Mouse (Mus musculus): ENCODE results near the gene Mturn. TPM values are rescaled to one million over a fixed set of nuclear protein-coding genes. Genes with fewer than 3 reads are reported as not detected.

Mturn gene
- total and polyA plus RNA-seq, 3 experiments = 0.96 to 3.2 (median 1.9) TPM

GRCm38 (mm10) chr6:54706611-54707172, 25.3 kb downstream of the Mturn start:
- Histone ChIP-seq H3K27me3 (ENCODE audit: insufficient read depth, low read length) (peaks cover 5% of the 10 kb centered on the region; the same call in 1 of the 2 replicates), H3K4me3 (ENCODE audit: low read depth, low read length) (no peak overlapping the region), H3K36me3 (replicated peaks) (no peaks in the 10 kb centered on the region), H3K9me3 (replicated peaks) (no peaks in the 10 kb centered on the region), H3K4me1 (ENCODE audit: insufficient read depth, low read depth, low read length) (no peaks in the 10 kb centered on the region)
- no peak for DNase-seq (ENCODE audit: low spot score)
- no peak for TF ChIP-seq TAL1 (conservative IDR thresholded peaks at IDR 0.05; ENCODE audit: low read depth, low read length)
- TF ChIP-seq GATA2 (IDR thresholded peaks at IDR 0.05; ENCODE audit: borderline replicate concordance, low read depth, low read length) = no peak
- TF ChIP-seq POLR2AphosphoS5 (IDR thresholded peaks at IDR 0.05; ENCODE audit: insufficient replicate concordance, low read depth, low read length) = no peak
- no peak for TF ChIP-seq GATA1 (IDR thresholded peaks at IDR 0.05; ENCODE audit: borderline replicate concordance, low read length)
- TF ChIP-seq CTCF (IDR thresholded peaks at IDR 0.05; ENCODE audit: low read depth, low read length) = no peak
- ATAC-seq (ENCODE audit: extremely low read depth, insufficient number of reproducible peaks, low FRiP score, poor library complexity, severe bottlenecking) = no peak

- no peaks in the 10 kb centered on the region for H3K9me3 ChIP-seq (replicated peaks)
- H3K27me3 ChIP-seq (ENCODE audit: insufficient read depth, low read length) = peaks cover 5% of the 10 kb centered on the region; the same call in 1 of the 2 replicates
- ATAC-seq (ENCODE audit: extremely low read depth, insufficient number of reproducible peaks, low FRiP score, poor library complexity, severe bottlenecking) = no peak
- TF ChIP-seq TAL1 (conservative IDR thresholded peaks at IDR 0.05; ENCODE audit: low read depth, low read length) (no peak), GATA1 (IDR thresholded peaks at IDR 0.05; ENCODE audit: borderline replicate concordance, low read length) (no peak), POLR2AphosphoS5 (IDR thresholded peaks at IDR 0.05; ENCODE audit: insufficient replicate concordance, low read depth, low read length) (no peak), CTCF (IDR thresholded peaks at IDR 0.05; ENCODE audit: low read depth, low read length) (no peak), GATA2 (IDR thresholded peaks at IDR 0.05; ENCODE audit: borderline replicate concordance, low read depth, low read length) (no peak)
- H3K4me1 ChIP-seq (ENCODE audit: insufficient read depth, low read depth, low read length) = no peaks in the 10 kb centered on the region
- no peaks in the 10 kb centered on the region for H3K36me3 ChIP-seq (replicated peaks)
- no peak overlapping the region for H3K4me3 ChIP-seq (ENCODE audit: low read depth, low read length)
- DNase-seq (ENCODE audit: low spot score) = no peak
Measured at GRCm38 (mm10) chr6:54708646-54709045, 27.2 kb downstream of the Mturn start.

- Histone ChIP-seq H3K36me3 (replicated peaks) (no peaks in the 10 kb centered on the region), H3K27me3 (ENCODE audit: insufficient read depth, low read length) (no peaks in the 10 kb centered on the region), H3K9me3 (replicated peaks) (no peaks in the 10 kb centered on the region), H3K4me1 (ENCODE audit: insufficient read depth, low read depth, low read length) (no peaks in the 10 kb centered on the region), H3K4me3 (ENCODE audit: low read depth, low read length) (no peak overlapping the region)
- no peak for ATAC-seq (ENCODE audit: extremely low read depth, insufficient number of reproducible peaks, low FRiP score, poor library complexity, severe bottlenecking)
- no peak for DNase-seq (ENCODE audit: low spot score)
- no peak for TF ChIP-seq CTCF (IDR thresholded peaks at IDR 0.05; ENCODE audit: low read depth, low read length)
- no peak for TF ChIP-seq GATA2 (IDR thresholded peaks at IDR 0.05; ENCODE audit: borderline replicate concordance, low read depth, low read length)
- TF ChIP-seq TAL1 (conservative IDR thresholded peaks at IDR 0.05; ENCODE audit: low read depth, low read length) = no peak
- TF ChIP-seq POLR2AphosphoS5 (IDR thresholded peaks at IDR 0.05; ENCODE audit: insufficient replicate concordance, low read depth, low read length) = no peak
- no peak for TF ChIP-seq GATA1 (IDR thresholded peaks at IDR 0.05; ENCODE audit: borderline replicate concordance, low read length)
Measured at GRCm38 (mm10) chr6:54715697-54716096, 34.3 kb downstream of the Mturn start.

GRCm38 (mm10) chr6:54718779-54719685, 37.6 kb downstream of the Mturn start:
- Histone ChIP-seq H3K36me3 (replicated peaks) (no peaks in the 10 kb centered on the region), H3K9me3 (replicated peaks) (no peaks in the 10 kb centered on the region), H3K27me3 (ENCODE audit: insufficient read depth, low read length) (no peaks in the 10 kb centered on the region), H3K4me3 (ENCODE audit: low read depth, low read length) (no peak overlapping the region), H3K4me1 (ENCODE audit: insufficient read depth, low read depth, low read length) (no peaks in the 10 kb centered on the region)
- DNase-seq (ENCODE audit: low spot score) = no peak
- TF ChIP-seq CTCF (IDR thresholded peaks at IDR 0.05; ENCODE audit: low read depth, low read length) (no peak), TAL1 (conservative IDR thresholded peaks at IDR 0.05; ENCODE audit: low read depth, low read length) (no peak), GATA1 (IDR thresholded peaks at IDR 0.05; ENCODE audit: borderline replicate concordance, low read length) (no peak), POLR2AphosphoS5 (IDR thresholded peaks at IDR 0.05; ENCODE audit: insufficient replicate concordance, low read depth, low read length) (no peak), GATA2 (IDR thresholded peaks at IDR 0.05; ENCODE audit: borderline replicate concordance, low read depth, low read length) (no peak)
- no peak for ATAC-seq (ENCODE audit: extremely low read depth, insufficient number of reproducible peaks, low FRiP score, poor library complexity, severe bottlenecking)

- TF ChIP-seq CTCF (IDR thresholded peaks at IDR 0.05; ENCODE audit: low read depth, low read length) (no peak), GATA1 (IDR thresholded peaks at IDR 0.05; ENCODE audit: borderline replicate concordance, low read length) (no peak), POLR2AphosphoS5 (IDR thresholded peaks at IDR 0.05; ENCODE audit: insufficient replicate concordance, low read depth, low read length) (no peak)
- ATAC-seq (ENCODE audit: extremely low read depth, insufficient number of reproducible peaks, low FRiP score, poor library complexity, severe bottlenecking) (no peak), DNase-seq (ENCODE audit: low spot score) (no peak)
- no peaks in the 10 kb centered on the region for H3K4me1 ChIP-seq (ENCODE audit: insufficient read depth, low read depth, low read length)
- H3K27me3 ChIP-seq (ENCODE audit: insufficient read depth, low read length) = no peaks in the 10 kb centered on the region
- H3K4me3 ChIP-seq (ENCODE audit: low read depth, low read length) = no peak overlapping the region
- H3K9me3 ChIP-seq (replicated peaks) = no peaks in the 10 kb centered on the region
- no peaks in the 10 kb centered on the region for H3K36me3 ChIP-seq (replicated peaks)
Measured at GRCm38 (mm10) chr6:54719686-54720310, 38.4 kb downstream of the Mturn start.
